Mouse (Mus musculus) forebrain, embryonic 12.5 days (tissue): Measurements from ENCODE around the gene Clec10a. TPM values are rescaled to one million over a fixed set of nuclear protein-coding genes. Genes with fewer than 3 reads are reported as not detected.
A peak's percentile ranks its signal among the peaks of the same experiment; 100 is the strongest.
"Not testable (repeated sequence)": the region's sequence is repeated elsewhere in the genome, so short reads cannot be mapped to it uniquely, and the experiment has no call there.

Experiments
- ATAC-seq: fragments of 200-750 bp; cut with Nextera tagmentation; 2 replicates; pipeline ENCODE4 v1.8.0; 2017; ENCODE audit warnings: moderate TSS enrichment; ENCODE audit not compliant: low FRiP score
- H3K27ac ChIP-seq: fragments of 300-500 bp; sonication (generic); 2 replicates; pipeline ENCODE4 v1.5.1; 2016; ENCODE audit warnings: mild to moderate bottlenecking
- H3K27me3 ChIP-seq: fragments of 300-500 bp; sonication (generic); 2 replicates; pipeline ENCODE4 v1.6.1; 2016; ENCODE audit warnings: mild to moderate bottlenecking
- H3K36me3 ChIP-seq: fragments of 300-500 bp; sonication (generic); replicated peaks from 2 replicates; pipeline ENCODE4 v1.6.1; 2016; ENCODE audit warnings: mild to moderate bottlenecking
- H3K4me1 ChIP-seq: fragments of 300-500 bp; sonication (generic); 2 replicates; pipeline ENCODE4 v1.6.1; 2016
- H3K4me2 ChIP-seq: fragments of 300-500 bp; sonication (generic); 2 replicates; pipeline ENCODE4 v1.6.1; 2016; ENCODE audit warnings: mild to moderate bottlenecking, moderate library complexity
- H3K4me3 ChIP-seq: fragments of 300-500 bp; sonication (generic); replicated peaks from 2 replicates; pipeline ENCODE4 v1.5.1; 2016; ENCODE audit warnings: mild to moderate bottlenecking
- H3K9ac ChIP-seq: fragments of 300-500 bp; sonication (generic); 2 replicates; pipeline ENCODE4 v1.6.1; 2016; ENCODE audit warnings: mild to moderate bottlenecking
- H3K9me3 ChIP-seq: fragments of 300-500 bp; sonication (generic); 2 replicates; pipeline ENCODE4 v1.6.1; 2016
- WGBS: fragments of 180-500 bp; shearing (Covaris S2); methylation state at CpG from one replicate; pipeline ENCODE4 v1.1.7; 2016; 5-methylcytosine and 5-hydroxymethylcytosine counted together
- polyA plus RNA-seq: library from polyadenylated mRNA; unstranded; fragments of >200 nt; fragmentation: Nextera tagmentation; extraction: Ambion mirVana; gene quantifications from 2 replicates; pipeline ENCODE4 v1.2.1, GENCODE M21; 2016

Clec10a gene
- polyA plus RNA-seq, 1 experiment from 2014 or later, result 0.33 TPM

DNA sequence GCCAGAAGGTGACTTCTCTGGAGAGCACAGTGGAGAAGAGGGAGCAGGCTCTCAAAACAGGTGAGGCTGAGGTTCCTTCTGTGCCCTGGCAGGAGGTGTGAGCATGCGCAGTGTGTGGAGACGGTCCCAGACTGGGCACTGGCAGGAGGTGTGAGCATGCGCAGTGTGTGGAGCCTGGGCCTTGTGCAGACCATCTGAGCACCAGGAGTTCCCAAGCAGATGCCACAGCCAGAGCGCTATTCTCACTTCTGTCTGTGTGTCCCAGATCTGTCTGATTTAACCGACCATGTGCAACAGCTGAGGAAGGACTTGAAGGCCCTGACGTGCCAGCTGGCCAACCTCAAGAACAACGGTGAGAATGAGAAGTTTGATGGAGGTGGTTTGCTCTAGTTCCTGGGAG, 13.5 kb downstream of the Clec10a start:
- H3K4me3 ChIP-seq, H3K36me3 ChIP-seq, ATAC-seq, H3K4me2 ChIP-seq, H3K9me3 ChIP-seq, H3K27me3 ChIP-seq, H3K9ac ChIP-seq, H3K4me1 ChIP-seq, H3K27ac ChIP-seq: not testable (repeated sequence)
- 94% methylated on average over 7 of the region's 7 CpGs for WGBS

DNA sequence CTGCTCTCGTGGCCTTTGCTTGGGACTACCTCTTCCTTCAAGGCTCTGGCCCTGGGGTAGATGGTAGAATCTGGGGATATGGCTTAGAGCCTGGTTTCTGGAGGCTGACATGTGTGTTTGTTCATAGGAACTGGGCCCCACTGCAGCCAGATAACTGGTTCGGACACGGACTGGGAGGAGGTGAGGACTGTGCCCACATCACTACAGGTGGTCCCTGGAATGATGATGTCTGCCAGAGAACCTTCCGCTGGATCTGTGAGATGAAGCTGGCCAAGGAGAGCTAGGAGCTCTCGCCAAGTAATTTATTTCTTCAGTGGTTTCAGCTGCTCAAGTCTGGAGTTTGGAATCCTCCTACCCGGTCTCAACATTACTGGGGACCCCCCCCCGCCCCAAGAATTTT, 14.3 kb downstream of the Clec10a start:
- 84% methylated on average over 7 of the region's 7 CpGs for WGBS
- Histone ChIP-seq H3K27ac (no peak overlapping the region), H3K27me3 (no peaks in the 10 kb centered on the region), H3K9me3 (no peaks in the 10 kb centered on the region), H3K4me2 (no peak overlapping the region), H3K4me3 (no peak overlapping the region), H3K9ac (no peak overlapping the region), H3K36me3 (no peaks in the 10 kb centered on the region), H3K4me1 (no peaks in the 10 kb centered on the region)
- ATAC-seq, result no peak

DNA sequence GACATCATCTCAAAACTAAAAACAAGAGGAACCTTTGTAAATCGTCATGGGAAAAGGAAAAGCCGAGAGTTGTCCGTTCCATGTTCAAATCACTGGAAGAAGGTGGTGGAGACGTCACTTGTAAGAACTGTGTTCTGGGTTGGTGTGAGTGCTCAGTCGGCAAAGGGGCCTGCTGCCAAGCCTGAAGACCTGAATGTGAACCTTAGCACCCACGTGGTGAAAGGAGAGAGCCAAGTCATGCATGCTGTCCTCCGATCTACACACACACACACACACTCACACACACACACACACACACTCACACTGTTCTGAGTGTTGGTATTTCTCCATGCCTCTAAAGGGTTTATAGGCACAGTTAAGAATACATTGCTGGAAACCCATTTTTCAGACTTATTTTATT, 15.2 kb downstream of the Clec10a start:
- H3K27ac ChIP-seq, result no peak overlapping the region
- no peak overlapping the region for H3K4me3 ChIP-seq
- WGBS, result 78% methylated on average over 7 of the region's 7 CpGs
- H3K9ac ChIP-seq, result no peak overlapping the region
- H3K9me3 ChIP-seq, result no peaks in the 10 kb centered on the region
- no peak for ATAC-seq
- no peaks in the 10 kb centered on the region for H3K36me3 ChIP-seq
- no peak overlapping the region for H3K4me2 ChIP-seq
- no peaks in the 10 kb centered on the region for H3K27me3 ChIP-seq
- H3K4me1 ChIP-seq, result no peaks in the 10 kb centered on the region

DNA sequence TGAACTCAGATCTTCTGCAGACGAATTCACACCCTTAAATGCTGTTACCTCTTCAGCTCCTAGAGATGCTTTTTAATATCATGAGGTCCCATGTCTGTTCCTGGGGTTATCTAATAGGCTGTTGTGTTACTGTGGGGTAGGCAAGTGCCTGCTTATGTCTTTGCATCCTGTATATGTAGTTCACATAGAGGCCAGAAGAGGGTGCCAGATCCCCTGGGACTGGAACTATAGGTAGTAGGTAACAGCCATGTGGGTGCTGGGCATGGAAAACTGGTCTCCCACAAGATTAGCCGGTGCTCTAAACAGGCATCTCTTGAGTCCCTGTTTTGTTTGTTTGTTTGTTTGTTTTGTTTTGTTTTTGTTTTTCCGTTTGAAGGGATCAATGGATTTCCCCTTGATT, 15.8 kb downstream of the Clec10a start:
- Histone ChIP-seq H3K27me3 (no peaks in the 10 kb centered on the region), H3K27ac (no peak overlapping the region), H3K4me1 (no peaks in the 10 kb centered on the region), H3K36me3 (no peaks in the 10 kb centered on the region), H3K4me3 (no peak overlapping the region), H3K4me2 (no peak overlapping the region), H3K9me3 (no peaks in the 10 kb centered on the region), H3K9ac (no peak overlapping the region)
- ATAC-seq, result no peak
- 59% methylated on average over 3 of the region's 3 CpGs for WGBS

DNA sequence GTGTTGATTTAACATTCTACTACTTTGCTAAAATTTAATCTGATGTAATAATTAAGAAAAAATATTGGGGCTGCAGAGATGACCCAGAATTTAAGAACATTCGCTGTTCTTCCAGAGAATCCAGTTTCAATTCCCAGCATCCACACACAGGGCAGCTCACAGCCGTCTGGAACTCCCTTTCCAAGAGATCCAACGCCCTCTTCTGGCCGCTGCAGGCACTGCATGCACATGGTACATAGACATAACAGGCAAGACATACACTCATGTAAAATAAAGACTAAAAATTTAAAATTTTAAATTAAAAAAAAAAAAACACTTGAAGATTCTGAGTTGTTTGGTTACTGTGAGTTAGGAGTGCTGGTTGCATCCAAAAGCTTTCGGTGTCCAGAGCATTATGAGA, 16.3 kb downstream of the Clec10a start:
- ATAC-seq, result no peak
- Histone ChIP-seq H3K27me3 (no peaks in the 10 kb centered on the region), H3K9ac (no peak overlapping the region), H3K4me3 (no peak overlapping the region), H3K9me3 (no peaks in the 10 kb centered on the region), H3K4me2 (no peak overlapping the region), H3K36me3 (no peaks in the 10 kb centered on the region), H3K4me1 (no peaks in the 10 kb centered on the region), H3K27ac (no peak overlapping the region)
- 61% methylated on average over 5 of the region's 5 CpGs for WGBS

DNA sequence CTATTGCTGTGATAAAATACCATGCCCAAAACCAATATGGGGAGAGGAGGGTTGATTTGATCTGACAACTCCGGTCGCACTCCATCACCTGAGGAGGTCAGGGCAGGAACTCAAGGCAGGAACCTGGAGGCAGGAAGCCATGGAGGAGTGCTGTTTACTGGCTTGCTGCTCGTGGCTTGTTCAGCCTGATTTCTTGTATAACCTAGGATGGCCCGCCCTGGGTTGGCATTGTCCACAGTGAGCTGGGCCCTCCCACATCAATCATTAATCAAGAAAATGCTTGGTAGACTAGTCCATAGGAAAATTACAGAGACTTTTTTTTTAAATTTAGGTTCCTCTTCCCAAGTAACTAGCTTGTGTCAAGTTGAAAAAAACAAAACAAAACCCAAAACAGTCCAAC, 18.5 kb downstream of the Clec10a start:
- Histone ChIP-seq H3K4me1 (no peaks in the 10 kb centered on the region), H3K9ac (no peak overlapping the region), H3K9me3 (no peaks in the 10 kb centered on the region), H3K4me2 (no peak overlapping the region), H3K27ac (no peak overlapping the region), H3K4me3 (no peak overlapping the region), H3K27me3 (no peaks in the 10 kb centered on the region), H3K36me3 (no peaks in the 10 kb centered on the region)
- WGBS, result 86% methylated on average over 4 of the region's 4 CpGs
- ATAC-seq, result no peak

DNA sequence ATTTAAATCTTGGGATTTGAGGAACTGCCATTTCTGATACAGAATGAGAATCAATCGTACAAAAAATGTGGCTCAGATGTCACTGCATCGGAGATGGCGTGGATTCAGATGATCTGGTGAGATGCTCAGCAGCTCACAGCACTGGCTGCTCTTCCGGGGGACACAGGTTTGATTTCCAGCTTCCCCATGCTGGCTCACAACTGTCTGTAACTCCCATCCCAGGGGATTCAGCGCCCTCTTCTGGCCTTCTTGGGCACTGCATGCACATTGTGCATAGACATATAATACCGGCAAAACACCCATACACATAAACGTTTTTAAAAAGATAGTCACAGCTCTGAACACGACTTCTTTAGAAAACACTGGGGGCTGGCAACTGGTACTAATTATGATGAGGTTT, 21.6 kb downstream of the Clec10a start:
- no peaks in the 10 kb centered on the region for H3K36me3 ChIP-seq

DNA sequence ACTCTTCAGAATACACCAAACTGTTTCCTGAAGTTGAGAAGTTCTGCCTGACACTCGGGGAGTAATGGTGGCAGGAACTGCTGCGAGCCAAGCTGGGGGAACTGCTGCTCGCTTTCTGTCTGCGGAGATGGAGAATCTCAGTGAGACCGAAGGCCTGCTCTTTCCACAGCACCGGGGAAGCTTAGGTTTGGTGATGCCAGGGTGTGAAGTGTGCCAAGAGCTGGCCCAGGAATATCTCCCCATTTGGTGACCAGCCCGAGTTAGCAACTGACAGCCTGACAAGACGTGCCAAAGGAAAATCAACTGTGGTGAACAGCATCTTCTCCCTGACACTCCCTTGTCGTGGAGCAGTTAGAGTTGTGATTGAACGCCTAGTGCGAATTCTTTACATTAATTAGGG, 22.3 kb downstream of the Clec10a start:
- Histone ChIP-seq H3K9ac (no peak overlapping the region), H3K36me3 (no peaks in the 10 kb centered on the region), H3K4me2 (no peak overlapping the region), H3K4me1 (no peaks in the 10 kb centered on the region), H3K27ac (no peak overlapping the region), H3K27me3 (no peaks in the 10 kb centered on the region), H3K4me3 (no peak overlapping the region), H3K9me3 (no peaks in the 10 kb centered on the region)
- ATAC-seq, result no peak
- WGBS, result 89% methylated on average over 11 of the region's 11 CpGs

More for the DNA sequence above, 21.6 kb downstream of the Clec10a start:
- Histone ChIP-seq H3K27me3 (no peaks in the 10 kb centered on the region), H3K4me2 (no peak overlapping the region), H3K9me3 (no peaks in the 10 kb centered on the region), H3K4me3 (no peak overlapping the region), H3K4me1 (no peaks in the 10 kb centered on the region), H3K9ac (no peak overlapping the region), H3K27ac (no peak overlapping the region)
- 76% methylated on average over 8 of the region's 8 CpGs for WGBS
- no peak for ATAC-seq

DNA sequence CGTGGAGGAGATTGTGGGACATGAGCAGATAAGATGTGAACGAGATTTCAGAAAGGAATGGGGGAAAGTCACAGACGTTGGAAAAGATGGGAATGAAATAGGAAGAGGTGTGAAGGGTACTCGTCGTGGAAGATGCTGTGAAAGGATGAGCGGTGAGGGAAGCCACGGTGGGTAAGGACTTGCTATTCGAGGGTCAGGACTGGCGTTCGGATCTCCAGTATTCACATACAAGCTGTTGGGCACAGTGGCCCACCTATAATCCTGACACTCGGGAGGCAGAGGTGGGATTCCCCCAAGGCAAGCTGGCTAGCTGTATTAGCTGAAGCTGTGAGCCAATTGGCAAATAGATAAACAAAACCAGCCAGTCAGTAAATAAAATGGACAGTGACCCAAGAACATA, 22.8 kb downstream of the Clec10a start:
- H3K27ac ChIP-seq, result no peak overlapping the region
- no peak overlapping the region for H3K9ac ChIP-seq
- H3K27me3 ChIP-seq, result no peaks in the 10 kb centered on the region
- H3K4me1 ChIP-seq, result no peaks in the 10 kb centered on the region
- no peaks in the 10 kb centered on the region for H3K36me3 ChIP-seq
- no peak overlapping the region for H3K4me3 ChIP-seq
- H3K9me3 ChIP-seq, result no peaks in the 10 kb centered on the region
- no peak overlapping the region for H3K4me2 ChIP-seq
- no peak for ATAC-seq
- 82% methylated on average over 11 of the region's 11 CpGs for WGBS

DNA sequence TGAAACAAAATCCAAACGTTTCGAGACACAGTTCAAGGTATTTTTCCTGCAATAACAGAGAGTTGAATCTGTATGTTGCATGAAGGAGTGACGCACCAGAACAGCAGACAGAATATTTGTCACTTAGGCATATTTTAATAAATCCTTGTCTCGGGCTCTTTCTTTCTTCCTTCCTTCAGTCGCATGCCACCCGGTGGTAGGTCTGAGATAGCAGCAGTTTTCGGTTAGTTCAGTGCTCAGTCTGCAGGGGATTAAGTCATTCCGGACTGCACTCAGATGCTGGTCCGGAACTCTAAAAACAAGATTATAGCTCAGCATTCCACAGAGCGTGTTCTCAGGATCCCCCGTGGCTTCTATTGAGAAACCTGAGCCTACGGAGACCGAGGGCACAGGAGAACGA, 23.4 kb downstream of the Clec10a start:
- Histone ChIP-seq H3K4me1 (no peaks in the 10 kb centered on the region), H3K4me2 (peak overlapping the region; percentile 6; the same call in 1 of the 2 replicates), H3K36me3 (no peaks in the 10 kb centered on the region), H3K9me3 (no peaks in the 10 kb centered on the region), H3K4me3 (no peak overlapping the region), H3K27ac (no peak overlapping the region), H3K9ac (no peak overlapping the region), H3K27me3 (no peaks in the 10 kb centered on the region)
- ATAC-seq, result no peak
- WGBS, result 32% methylated on average over 14 of the region's 14 CpGs

DNA sequence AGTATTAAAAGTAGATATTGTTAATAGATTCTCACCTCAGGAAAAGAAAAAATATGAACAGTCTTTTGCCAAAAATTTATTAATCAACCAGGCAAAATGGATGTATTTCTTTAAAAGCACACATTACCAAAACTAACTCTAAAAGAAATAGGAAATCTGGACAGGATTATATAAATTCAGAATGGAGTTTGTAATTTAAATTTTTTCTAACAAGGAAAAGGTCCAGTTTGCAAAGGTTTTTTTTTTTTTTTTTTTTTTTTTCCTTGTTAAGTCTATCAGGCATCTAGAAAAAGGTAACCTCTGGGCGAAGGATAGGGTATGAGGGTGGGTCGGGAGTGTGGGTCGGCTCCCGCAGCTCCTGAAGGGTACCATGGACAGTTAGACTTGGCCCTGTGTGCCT, 24.5 kb downstream of the Clec10a start:
- Histone ChIP-seq H3K4me3 (no peak overlapping the region), H3K27me3 (no peaks in the 10 kb centered on the region), H3K27ac (no peak overlapping the region), H3K9ac (no peak overlapping the region), H3K4me1 (no peaks in the 10 kb centered on the region), H3K4me2 (no peak overlapping the region), H3K36me3 (no peaks in the 10 kb centered on the region), H3K9me3 (no peaks in the 10 kb centered on the region)
- 92% methylated on average over 4 of the region's 4 CpGs for WGBS
- ATAC-seq, result no peak

DNA sequence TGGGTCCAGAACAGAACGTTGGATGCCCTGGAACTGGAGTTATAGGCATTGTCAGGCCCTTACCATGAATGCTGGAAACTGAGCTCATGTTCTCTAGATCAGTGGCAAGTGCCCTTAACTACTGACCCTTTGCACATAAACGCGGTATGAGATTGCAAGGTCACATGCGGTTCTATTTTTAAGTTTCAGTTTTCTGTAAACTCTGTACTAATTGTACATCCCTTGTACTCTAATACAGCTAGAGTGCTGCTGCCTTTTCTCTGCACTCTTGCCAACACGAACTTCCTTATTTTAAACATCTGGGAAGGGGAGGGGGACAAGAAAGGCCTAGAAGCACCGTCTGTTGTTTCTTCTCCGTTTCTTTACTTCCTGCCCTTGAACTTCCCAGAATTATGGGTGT, 29.1 kb downstream of the Clec10a start:
- Histone ChIP-seq H3K27ac (no peak overlapping the region), H3K36me3 (no peaks in the 10 kb centered on the region), H3K27me3 (no peaks in the 10 kb centered on the region), H3K9me3 (no peaks in the 10 kb centered on the region), H3K4me2 (no peak overlapping the region), H3K4me1 (no peaks in the 10 kb centered on the region), H3K4me3 (no peak overlapping the region), H3K9ac (no peak overlapping the region)
- ATAC-seq, result no peak
- WGBS, result 83% methylated on average over 7 of the region's 7 CpGs

DNA sequence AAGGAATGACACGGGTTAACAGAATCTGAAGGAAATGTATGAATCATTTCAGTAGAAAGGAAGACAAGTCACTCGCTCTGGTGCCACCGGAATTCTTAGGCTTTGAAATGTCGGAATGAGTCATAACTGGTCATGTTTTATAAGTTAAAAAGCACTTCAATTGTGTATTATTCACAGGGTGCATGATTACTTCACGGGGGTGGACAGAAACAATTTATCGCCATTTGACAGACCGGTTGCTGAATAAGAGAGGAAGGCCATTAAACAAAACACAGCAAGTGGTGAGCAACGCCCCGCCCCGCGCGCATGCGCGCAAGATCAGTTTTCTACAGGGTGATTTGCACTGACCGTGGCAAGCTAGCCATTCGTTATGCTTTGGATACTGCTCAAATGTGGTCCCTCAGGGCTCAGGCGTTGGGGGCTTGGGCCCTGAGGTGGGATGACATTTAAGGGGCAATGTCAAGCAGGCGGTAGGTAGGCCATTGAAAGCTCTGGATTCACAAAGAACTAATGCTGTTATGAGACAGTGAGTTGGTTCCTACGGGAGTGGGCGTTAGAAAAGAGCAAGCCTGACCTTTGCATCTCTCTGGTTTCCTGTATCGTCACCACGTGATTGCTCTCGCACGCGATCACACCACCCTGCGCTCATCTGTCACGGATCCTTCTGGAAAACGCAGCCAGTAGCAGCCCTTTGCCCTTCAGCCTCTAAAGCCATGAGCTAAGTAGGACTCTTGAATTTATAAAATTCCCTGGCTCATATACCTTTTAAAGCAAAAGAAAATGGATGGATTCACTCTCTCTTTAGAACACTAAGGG, 33.5 kb downstream of the Clec10a start:
- Histone ChIP-seq H3K4me2 (no peak overlapping the region), H3K9me3 (no peaks in the 10 kb centered on the region), H3K4me1 (no peaks in the 10 kb centered on the region), H3K27ac (no peak overlapping the region), H3K9ac (no peak overlapping the region), H3K36me3 (no peaks in the 10 kb centered on the region), H3K27me3 (no peaks in the 10 kb centered on the region), H3K4me3 (no peak overlapping the region)
- no peak for ATAC-seq
- WGBS, result 88% methylated on average over 28 of the region's 28 CpGs
